Mouse (Mus musculus) granulocyte monocyte progenitor cell, adult 5-6 weeks (primary cell): ENCODE measurements around the gene Clpp. TPM values are rescaled to one million over a fixed set of nuclear protein-coding genes. Genes with fewer than 3 reads are reported as not detected.

Experiments used
- ATAC-seq: replicated peaks from 2 replicates; pipeline ENCODE4 v1.8.0; 2016; ENCODE audit warnings: mild to moderate bottlenecking, moderate TSS enrichment, inconsistent platforms; ENCODE audit not compliant: poor library complexity, severe bottlenecking
- total RNA-seq, 2 experiments: library from RNA; stranded (forward) in 1 of 2; stranded (reverse) in 1 of 2; fragments of 200-712, 200-1000 nt in 1 of 2; fragments of >200 nt in 1 of 2; fragmentation: Nextera tagmentation in 1 of 2; gene quantifications; 2 replicates each; pipeline ENCODE4 v1.2.3; 2014 to 2017

The Clpp gene
- total RNA-seq, 2 experiments from 2014 or later = 48.8 to 94.7 TPM

- ATAC-seq = no peak
These were observed 30.9 kb downstream of the Clpp start for GRCm38 (mm10) chr17:57020960-57021359.

- no peak for ATAC-seq
These were observed 37.4 kb downstream of the Clpp start for GRCm38 (mm10) chr17:57027471-57027870.

GRCm38 (mm10) chr17:57029691-57030090 lies 39.6 kb downstream of the Clpp start:
- ATAC-seq = no peak

GRCm38 (mm10) chr17:57030931-57031660 lies 41.0 kb downstream of the Clpp start, which contains the start of gene Khsrp:
TSS of gene Khsrp (minus strand) at chr17:57031522.
- ATAC-seq = no peak

- ATAC-seq = peak; percentile 80
These were observed 41.7 kb downstream of the Clpp start for GRCm38 (mm10) chr17:57031661-57032420.

- no peak for ATAC-seq
These were observed 42.7 kb downstream of the Clpp start for GRCm38 (mm10) chr17:57032854-57033253.

GRCm38 (mm10) chr17:57038978-57039377 lies 48.9 kb downstream of the Clpp start:
- ATAC-seq = peak; percentile 38; the same call in 1 of the 2 replicates

- no peak for ATAC-seq
These were observed 51.4 kb downstream of the Clpp start, which contains the start of gene Slc25a41 for GRCm38 (mm10) chr17:57041554-57041953. TSS of gene Slc25a41 (minus strand) at chr17:57041654.

Other genes with a start within 250 kb of the Clpp start
- gene Nrtn, start 232.8 kb upstream of the Clpp start, total RNA-seq (2014; fragmentation: Nextera tagmentation) = not detected in 2 replicates
- gene Nrtn, start 232.8 kb upstream of the Clpp start, total RNA-seq (2017) = not detected in 2 replicates
- 20.5 and 22.8 TPM in 2 replicates for gene Dus3l, start 225.5 kb upstream of the Clpp start, total RNA-seq (2014; fragmentation: Nextera tagmentation)
- gene Dus3l, start 225.5 kb upstream of the Clpp start, total RNA-seq (2017) = 18.2 and 21.8 TPM in 2 replicates
- 0.17 and 2.6 TPM in 2 replicates for gene Prr22, start 220.1 kb upstream of the Clpp start, total RNA-seq (2014; fragmentation: Nextera tagmentation)
- 1.6 and 1.7 TPM in 2 replicates for gene Prr22, start 220.1 kb upstream of the Clpp start, total RNA-seq (2017)
- gene Rfx2, start 159.3 kb upstream of the Clpp start, total RNA-seq (2014; fragmentation: Nextera tagmentation) = 4.4 and 6.4 TPM in 2 replicates
- gene Rfx2, start 159.3 kb upstream of the Clpp start, total RNA-seq (2017) = 1.6 and 2.8 TPM in 2 replicates
- not detected in 2 replicates for gene Acsbg2, start 115.9 kb upstream of the Clpp start, total RNA-seq (2014; fragmentation: Nextera tagmentation)
- gene Acsbg2, start 115.9 kb upstream of the Clpp start, total RNA-seq (2017) = not detected in 2 replicates
- gene 1700061G19Rik, start 114.8 kb upstream of the Clpp start, total RNA-seq (2014; fragmentation: Nextera tagmentation) = 0.47 TPM in 1 of 2 replicates, not detected in the other
- gene 1700061G19Rik, start 114.8 kb upstream of the Clpp start, total RNA-seq (2017) = 0.17 TPM in 1 of 2 replicates, not detected in the other
- 20.6 and 26.9 TPM in 2 replicates for gene Mllt1, start 54.9 kb upstream of the Clpp start, total RNA-seq (2014; fragmentation: Nextera tagmentation)
- 16.6 and 17.0 TPM in 2 replicates for gene Mllt1, start 54.9 kb upstream of the Clpp start, total RNA-seq (2017)
- not detected in 2 replicates for gene Acer1, start 8.2 kb upstream of the Clpp start, total RNA-seq (2014; fragmentation: Nextera tagmentation)
- gene Acer1, start 8.2 kb upstream of the Clpp start, total RNA-seq (2017) = not detected in 2 replicates
- gene Alkbh7, start 7.0 kb downstream of the Clpp start, total RNA-seq (2014; fragmentation: Nextera tagmentation) = 11.3 and 24.4 TPM in 2 replicates
- 17.3 and 18.7 TPM in 2 replicates for gene Alkbh7, start 7.0 kb downstream of the Clpp start, total RNA-seq (2017)
- not detected in 2 replicates for gene Pspn, start 9.7 kb downstream of the Clpp start, total RNA-seq (2014; fragmentation: Nextera tagmentation)
- gene Pspn, start 9.7 kb downstream of the Clpp start, total RNA-seq (2017) = not detected in 2 replicates
- gene Gtf2f1, start 21.0 kb downstream of the Clpp start, total RNA-seq (2014; fragmentation: Nextera tagmentation) = 47.6 and 63.8 TPM in 2 replicates
- gene Gtf2f1, start 21.0 kb downstream of the Clpp start, total RNA-seq (2017) = 103 and 116 TPM in 2 replicates
- gene Gm17949, start 21.2 kb downstream of the Clpp start, total RNA-seq (2014; fragmentation: Nextera tagmentation) = not detected in 2 replicates
- not detected in 2 replicates for gene Gm17949, start 21.2 kb downstream of the Clpp start, total RNA-seq (2017)
- 96.6 and 149 TPM in 2 replicates for gene Khsrp, start 41.2 kb downstream of the Clpp start, total RNA-seq (2014; fragmentation: Nextera tagmentation)
- 68.9 and 84.0 TPM in 2 replicates for gene Khsrp, start 41.2 kb downstream of the Clpp start, total RNA-seq (2017)
- not detected in 2 replicates for gene Slc25a41, start 51.3 kb downstream of the Clpp start, total RNA-seq (2014; fragmentation: Nextera tagmentation)
- not detected in 2 replicates for gene Slc25a41, start 51.3 kb downstream of the Clpp start, total RNA-seq (2017)
- not detected in 2 replicates for gene Crb3, start 68.8 kb downstream of the Clpp start, total RNA-seq (2014; fragmentation: Nextera tagmentation)
- not detected in 2 replicates for gene Crb3, start 68.8 kb downstream of the Clpp start, total RNA-seq (2017)
- gene Slc25a23, start 69.6 kb downstream of the Clpp start, total RNA-seq (2014; fragmentation: Nextera tagmentation) = 15.2 and 23.8 TPM in 2 replicates
- gene Slc25a23, start 69.6 kb downstream of the Clpp start, total RNA-seq (2017) = 1.6 and 1.7 TPM in 2 replicates
- 24.7 and 27.1 TPM in 2 replicates for gene Dennd1c, start 88.2 kb downstream of the Clpp start, total RNA-seq (2014; fragmentation: Nextera tagmentation)
- 2.9 and 3.0 TPM in 2 replicates for gene Dennd1c, start 88.2 kb downstream of the Clpp start, total RNA-seq (2017)
- gene Tubb4a, start 97.5 kb downstream of the Clpp start, total RNA-seq (2014; fragmentation: Nextera tagmentation) = not detected in 2 replicates
- gene Tubb4a, start 97.5 kb downstream of the Clpp start, total RNA-seq (2017) = not detected in 2 replicates
- 0.28 and 1.1 TPM in 2 replicates for gene Tnfsf9, start 115.0 kb downstream of the Clpp start, total RNA-seq (2014; fragmentation: Nextera tagmentation)
- 0.60 and 3.0 TPM in 2 replicates for gene Tnfsf9, start 115.0 kb downstream of the Clpp start, total RNA-seq (2017)
- not detected in 2 replicates for gene Cd70, start 159.5 kb downstream of the Clpp start, total RNA-seq (2014; fragmentation: Nextera tagmentation)
- not detected in 2 replicates for gene Cd70, start 159.5 kb downstream of the Clpp start, total RNA-seq (2017)
- gene Tnfsf14, start 203.9 kb downstream of the Clpp start, total RNA-seq (2014; fragmentation: Nextera tagmentation) = 6.4 and 7.6 TPM in 2 replicates
- gene Tnfsf14, start 203.9 kb downstream of the Clpp start, total RNA-seq (2017) = 5.2 and 5.8 TPM in 2 replicates
- 59.6 and 67.4 TPM in 2 replicates for gene C3, start 237.8 kb downstream of the Clpp start, total RNA-seq (2014; fragmentation: Nextera tagmentation)
- 146 and 183 TPM in 2 replicates for gene C3, start 237.8 kb downstream of the Clpp start, total RNA-seq (2017)